In the genomic region with DNA sequence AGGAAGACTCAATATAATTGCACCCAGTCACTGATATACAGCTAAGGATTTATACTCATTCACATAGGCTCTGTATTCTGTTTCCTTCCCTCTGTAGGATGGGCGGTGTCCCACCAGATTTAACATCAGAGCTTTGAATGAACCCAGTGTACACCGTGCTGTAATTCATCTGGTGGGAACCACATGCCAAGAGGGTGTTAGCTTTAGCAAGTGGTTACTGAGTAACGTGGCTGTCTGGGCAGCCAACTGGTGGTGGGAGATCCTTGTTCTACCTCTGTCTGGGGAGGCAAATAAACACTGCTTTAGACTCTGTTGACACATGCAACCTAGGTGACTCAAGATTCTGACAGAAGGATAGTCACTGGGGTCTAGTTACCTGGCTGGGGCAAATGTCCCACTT, we compare ENCODE assay signal across 11 mouse cellular contexts.
"Had no signal": no experiment of that assay in that cellular context is flagged by ENCODE, and none has a peak within 500 bp of the region (broad histone marks: within the 10 kb centered on the region; RNA-seq: fewer than 3 reads in every experiment).

No protein-coding gene starts in this region.

- H3K9ac ChIP-seq: hindbrain, embryonic 14.5 days; liver, embryonic 14.5 days; midbrain, embryonic 12.5 days; neural tube, embryonic 13.5 days had no signal

- H3K9me3 ChIP-seq: midbrain, embryonic 12.5 days; neural tube, embryonic 13.5 days had no signal

- ATAC-seq: intestine, embryonic 16.5 days; midbrain, embryonic 16.5 days had no signal

- H3K27ac ChIP-seq: hindbrain, embryonic 14.5 days; layer of hippocampus, adult 2 months; liver, embryonic 14.5 days; midbrain, embryonic 12.5 days; neural tube, embryonic 13.5 days had no signal

- H3K36me3 ChIP-seq: midbrain, embryonic 12.5 days; neural tube, embryonic 13.5 days had no signal

- H3K4me2 ChIP-seq: hindbrain, embryonic 14.5 days; midbrain, embryonic 12.5 days; neural tube, embryonic 13.5 days had no signal

- DNase-seq: retina, postnatal 1 day; right cerebral cortex, postnatal 4 days; spleen, adult 18-20 months; thymus, postnatal 36 days had no signal

- H3K4me3 ChIP-seq: layer of hippocampus, adult 2 months; midbrain, embryonic 12.5 days; neural tube, embryonic 13.5 days had no signal

- H3K4me1 ChIP-seq: midbrain, embryonic 12.5 days had no signal

- H3K27me3 ChIP-seq: midbrain, embryonic 12.5 days; neural tube, embryonic 13.5 days had no signal
